In genomic region chr11:40394283-40394758, GRCm38 (mm10) we compare ENCODE assay signal across 16 mouse cellular contexts.
DNase-seq lines count a peak whose midpoint lies in the region; ATAC-seq and TF ChIP-seq lines count a peak whose summit lies in the region.
"Had no signal": no experiment of that assay in that cellular context is flagged by ENCODE, and none has a peak within 500 bp of the region (broad histone marks: within the 10 kb centered on the region; RNA-seq: fewer than 3 reads in every experiment).

No protein-coding gene starts in this region.

- no peak overlapping the region for H3K9ac ChIP-seq in kidney, embryonic 16.5 days (replicated peaks; ENCODE audit: low read length)
- H3K9ac ChIP-seq in embryonic facial prominence, embryonic 14.5 days (ENCODE audit: low read depth, low read length), result no peak overlapping the region
- H3K9ac ChIP-seq in limb, embryonic 13.5 days, result no peak overlapping the region

- intact Hi-C loops in heart, postnatal 25 days (cut with DNase I), result no loop called here

- no peak for TF ChIP-seq POLR2A in brain, embryonic 14.5 days (IDR thresholded peaks at IDR 0.05; ENCODE audit: borderline replicate concordance, extremely low read depth, insufficient read depth, insufficient read length, poor library complexity, severe bottlenecking)

- H3K4me3 ChIP-seq in kidney, embryonic 16.5 days (ENCODE audit: low read length), result no peak overlapping the region
- no peak overlapping the region for H3K4me3 ChIP-seq in embryonic facial prominence, embryonic 14.5 days (ENCODE audit: low read depth, low read length)
- no peak overlapping the region for H3K4me3 ChIP-seq in limb, embryonic 13.5 days
- H3K4me3 ChIP-seq: heart, embryonic 10.5 days had no signal

- no peaks in the 10 kb centered on the region for H3K9me3 ChIP-seq in kidney, embryonic 16.5 days (ENCODE audit: low read length)
- H3K9me3 ChIP-seq in embryonic facial prominence, embryonic 14.5 days (ENCODE audit: control insufficient read depth, low read length), result no peaks in the 10 kb centered on the region
- no peaks in the 10 kb centered on the region for H3K9me3 ChIP-seq in limb, embryonic 13.5 days
- H3K9me3 ChIP-seq: heart, embryonic 10.5 days had no signal

- 25% methylated on average over 4 of the region's 4 CpGs for WGBS in kidney, embryonic 16.5 days
- 38% methylated on average over 4 of the region's 4 CpGs for WGBS in embryonic facial prominence, embryonic 14.5 days
- 12% methylated on average over 4 of the region's 4 CpGs for WGBS in limb, embryonic 13.5 days

- H3K4me2 ChIP-seq in kidney, embryonic 16.5 days (replicated peaks; ENCODE audit: low read depth, low read length), result no peak overlapping the region
- no peak overlapping the region for H3K4me2 ChIP-seq in embryonic facial prominence, embryonic 14.5 days (ENCODE audit: low read depth, low read length)
- peak overlapping the region; percentile 50 for H3K4me2 ChIP-seq in limb, embryonic 13.5 days (replicated peaks)

- TF ChIP-seq CTCF in brain, embryonic 14.5 days (IDR thresholded peaks at IDR 0.05; ENCODE audit: borderline replicate concordance, extremely low read depth, insufficient read depth, insufficient read length), result no peak

- no peaks in the 10 kb centered on the region for H3K4me1 ChIP-seq in kidney, embryonic 16.5 days (ENCODE audit: insufficient read depth, low read length)
- peaks cover 3% of the 10 kb centered on the region for H3K4me1 ChIP-seq in embryonic facial prominence, embryonic 14.5 days (ENCODE audit: control insufficient read depth, insufficient read depth, low read length)
- H3K4me1 ChIP-seq in limb, embryonic 13.5 days, result peaks cover 23% of the 10 kb centered on the region
- H3K4me1 ChIP-seq: heart, embryonic 10.5 days had no signal

- H3K27ac ChIP-seq in kidney, embryonic 16.5 days (ENCODE audit: low read length), result no peak overlapping the region
- no peak overlapping the region for H3K27ac ChIP-seq in embryonic facial prominence, embryonic 14.5 days (replicated peaks; ENCODE audit: low read depth, low read length)
- peak overlapping the region; percentile 87; the same call in 1 of the 2 replicates for H3K27ac ChIP-seq in limb, embryonic 13.5 days
- H3K27ac ChIP-seq: heart, embryonic 10.5 days had no signal

- ATAC-seq in kidney, embryonic 16.5 days (ENCODE audit: low FRiP score, low TSS enrichment), result peak; percentile 78; the same call in 1 of the 2 replicates
- ATAC-seq in embryonic facial prominence, embryonic 14.5 days (ENCODE audit: low read depth), result no peak
- peak; percentile 86 for ATAC-seq in limb, embryonic 13.5 days (ENCODE audit: low FRiP score, low read depth)
- ATAC-seq in frontal cortex, adult (ENCODE audit: low TSS enrichment), result no peak

- no peak for DNase-seq in kidney, postnatal 14 days
- peak; percentile 65 for DNase-seq in brain, embryonic 14.5 days (ENCODE audit: low read depth)
- DNase-seq in embryonic facial prominence, embryonic 14.5 days (ENCODE audit: low spot score), result peak; percentile 50
- no peak for DNase-seq in heart, postnatal 25 days (ENCODE audit: low spot score)
- DNase-seq in right cerebral cortex, postnatal 14 days, result no peak
- DNase-seq: cerebellum, adult 11-12 months; gastrocnemius, postnatal 10 days; heart, postnatal 36 days; kidney, adult 18-20 months; lung, adult 18-20 months; spleen, adult 18-20 months; thymus, postnatal 4 days had no signal

- H3K27me3 ChIP-seq in kidney, embryonic 16.5 days (ENCODE audit: insufficient read depth, low read length), result no peaks in the 10 kb centered on the region
- no peaks in the 10 kb centered on the region for H3K27me3 ChIP-seq in embryonic facial prominence, embryonic 14.5 days (replicated peaks; ENCODE audit: control insufficient read depth, insufficient read depth, low read length)
- H3K27me3 ChIP-seq in limb, embryonic 13.5 days, result peaks cover 4% of the 10 kb centered on the region; the same call in 1 of the 2 replicates

- H3K36me3 ChIP-seq in kidney, embryonic 16.5 days (ENCODE audit: insufficient read depth, low read length), result no peaks in the 10 kb centered on the region
- no peaks in the 10 kb centered on the region for H3K36me3 ChIP-seq in embryonic facial prominence, embryonic 14.5 days (ENCODE audit: control insufficient read depth, insufficient read depth, low read length)
- H3K36me3 ChIP-seq in limb, embryonic 13.5 days, result no peaks in the 10 kb centered on the region
- H3K36me3 ChIP-seq: heart, embryonic 10.5 days had no signal

Comparison
In these comparisons a context has a peak if more than half of its experiments do, and no peak if none do; other contexts are left out.
1. ATAC-seq: peak in kidney, embryonic 16.5 days (single experiment) and limb, embryonic 13.5 days (single experiment); none in embryonic facial prominence, embryonic 14.5 days (single experiment) and frontal cortex, adult (single experiment).
2. DNase-seq: peak in brain, embryonic 14.5 days (single experiment) and embryonic facial prominence, embryonic 14.5 days (single experiment); none in kidney, postnatal 14 days (single experiment), heart, postnatal 25 days (single experiment) and right cerebral cortex, postnatal 14 days (single experiment).